Mouse (Mus musculus) mature B cell (primary cell): ENCODE results near the gene Rasgef1b.

Experiments used
- in situ Hi-C: fragments of 300-500 bp; cut with MboI; formaldehyde crosslinking; loops from 2 replicates; pipeline ENCODE4 v1.14.3; 2019

The Rasgef1b gene

DNA sequence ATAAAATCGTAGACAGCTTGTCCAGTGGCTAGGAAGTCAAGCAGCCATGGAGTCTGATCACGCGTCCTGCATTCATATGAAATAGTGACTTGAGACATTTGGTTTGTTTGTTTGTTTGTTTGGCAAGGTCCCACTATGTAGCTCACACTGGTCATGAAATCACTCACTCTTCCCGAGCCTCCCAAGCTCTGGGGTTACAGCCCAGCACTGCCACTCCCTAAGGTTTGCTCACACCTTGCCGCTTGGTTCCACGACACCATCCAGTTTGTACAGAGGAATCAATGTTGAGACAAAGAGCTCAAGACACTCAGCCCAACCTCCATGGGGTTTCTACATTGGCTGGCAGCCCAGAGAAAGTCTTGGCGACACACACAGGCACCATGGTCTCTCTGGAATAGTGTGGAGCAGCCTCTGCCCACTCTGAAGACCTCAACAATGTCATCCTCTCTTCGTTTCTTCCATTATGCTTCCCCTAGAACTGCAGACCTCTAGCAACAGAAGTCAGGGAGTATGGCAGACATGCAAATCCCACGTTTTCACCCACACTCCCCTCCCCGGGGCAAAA is 436.5 kb downstream of the Rasgef1b start:
- in situ Hi-C loops, result no loop called here

GRCm38 (mm10) chr5:99291084-99291830 is 437.6 kb downstream of the Rasgef1b start:
- in situ Hi-C loops, result no loop called here

DNA sequence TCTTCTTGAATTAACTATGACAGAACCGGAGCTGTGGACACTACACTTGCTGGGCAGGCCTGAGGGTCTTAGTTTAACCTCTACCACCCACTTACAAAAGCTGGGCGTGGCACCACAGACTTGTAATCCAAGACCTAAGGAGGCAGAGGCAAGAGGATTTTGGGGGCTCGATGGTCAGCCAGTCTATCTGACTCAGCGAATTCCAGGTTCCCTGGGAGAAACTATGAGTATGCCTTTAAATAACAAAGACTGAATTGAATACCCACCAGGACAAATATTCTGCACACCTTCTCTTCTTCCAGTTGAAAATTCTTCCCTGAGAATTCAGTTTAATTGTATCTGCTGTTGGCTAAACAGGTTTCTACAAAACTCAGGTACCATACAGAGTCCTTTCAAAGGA is 440.6 kb downstream of the Rasgef1b start:
- in situ Hi-C loops, result no loop called here

GRCm38 (mm10) chr5:99287647-99288185 is 441.1 kb downstream of the Rasgef1b start:
- in situ Hi-C loops, result no loop called here

GRCm38 (mm10) chr5:99286575-99286974 is 442.3 kb downstream of the Rasgef1b start:
- in situ Hi-C loops, result no loop called here

GRCm38 (mm10) chr5:99286024-99286423 is 442.8 kb downstream of the Rasgef1b start:
- in situ Hi-C loops, result no loop called here

DNA sequence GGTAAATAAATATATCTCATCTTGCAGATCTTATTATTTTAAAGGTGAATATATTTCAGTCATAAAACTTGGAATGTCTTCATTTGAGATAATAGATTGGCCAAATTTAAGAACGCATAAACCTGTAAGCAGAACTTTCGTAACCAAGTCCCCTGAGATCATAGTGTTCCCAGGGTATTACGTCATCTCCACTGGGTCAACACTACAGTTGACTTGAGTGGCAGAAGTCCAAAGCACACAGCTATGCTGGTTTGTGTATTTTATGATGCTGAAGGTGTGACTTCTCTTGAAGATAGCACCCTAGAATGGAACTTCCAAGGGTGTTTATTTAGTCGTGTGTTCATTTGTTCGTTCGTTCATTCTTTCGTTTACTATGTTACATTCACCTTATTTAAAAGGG is 444.5 kb downstream of the Rasgef1b start:
- in situ Hi-C loops, result no loop called here

DNA sequence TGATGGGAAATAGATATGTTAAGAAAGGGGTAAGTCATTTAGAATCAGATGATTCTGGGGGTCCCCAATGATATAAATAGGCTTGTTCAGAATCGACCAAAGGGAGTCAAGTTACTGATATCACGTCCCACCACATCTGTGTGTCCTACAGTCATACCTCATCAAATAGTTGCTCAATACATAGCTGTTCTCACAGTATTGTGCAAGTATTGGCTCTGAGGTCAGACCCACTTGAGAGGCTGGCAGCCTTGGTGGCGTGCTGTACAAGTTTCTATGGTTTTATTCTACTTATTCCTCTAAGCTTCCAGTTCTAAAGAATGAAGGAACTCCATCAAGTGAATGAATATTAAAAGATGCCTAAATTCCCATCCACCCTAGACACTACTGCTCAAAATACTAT is 445.2 kb downstream of the Rasgef1b start:
- in situ Hi-C loops, result no loop called here

DNA sequence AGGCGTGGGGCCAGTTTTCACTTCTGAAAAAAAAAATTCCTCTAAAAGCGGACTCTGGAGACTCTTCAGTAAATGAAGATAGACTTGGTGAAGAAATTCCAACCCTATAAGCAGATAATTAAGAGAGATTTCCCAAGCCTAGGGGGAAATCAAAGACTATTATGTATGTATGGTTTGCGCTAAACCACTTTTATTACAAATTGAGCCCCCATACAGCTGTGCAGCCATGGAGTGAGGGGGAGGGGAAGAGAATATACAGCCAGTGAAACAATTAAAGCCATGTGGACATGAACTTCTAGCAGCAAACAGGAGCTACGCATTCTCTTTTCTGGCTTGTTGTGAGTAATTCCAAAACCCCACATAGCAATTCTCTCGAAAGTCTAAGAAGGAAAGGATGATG is 448.3 kb downstream of the Rasgef1b start:
- in situ Hi-C loops, result no loop called here

GRCm38 (mm10) chr5:99279016-99279757 is 449.7 kb downstream of the Rasgef1b start:
- in situ Hi-C loops, result no loop called here

DNA sequence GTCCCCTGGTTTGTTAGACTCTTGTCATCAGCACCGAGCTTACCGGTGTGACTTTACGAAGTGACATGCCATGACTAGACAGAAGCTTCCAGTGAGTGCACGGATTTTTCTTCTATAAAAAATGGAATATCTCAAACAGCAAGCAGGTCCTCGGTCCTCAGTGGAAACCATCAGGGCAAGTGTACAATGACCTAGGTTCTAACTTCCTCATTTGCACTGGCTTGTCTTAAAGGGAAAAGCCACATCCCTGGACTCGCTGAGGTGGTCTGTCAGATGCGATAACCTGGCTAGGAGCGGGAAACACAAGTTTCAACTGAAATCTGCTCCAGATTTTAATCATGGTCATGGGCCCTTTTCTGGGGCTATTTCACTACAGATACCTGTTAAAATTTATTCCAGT is 450.5 kb downstream of the Rasgef1b start:
- in situ Hi-C loops, result no loop called here

GRCm38 (mm10) chr5:99277536-99277935 is 451.3 kb downstream of the Rasgef1b start:
- in situ Hi-C loops, result no loop called here

GRCm38 (mm10) chr5:99274119-99274563 is 454.7 kb downstream of the Rasgef1b start:
- in situ Hi-C loops, result no loop called here

DNA sequence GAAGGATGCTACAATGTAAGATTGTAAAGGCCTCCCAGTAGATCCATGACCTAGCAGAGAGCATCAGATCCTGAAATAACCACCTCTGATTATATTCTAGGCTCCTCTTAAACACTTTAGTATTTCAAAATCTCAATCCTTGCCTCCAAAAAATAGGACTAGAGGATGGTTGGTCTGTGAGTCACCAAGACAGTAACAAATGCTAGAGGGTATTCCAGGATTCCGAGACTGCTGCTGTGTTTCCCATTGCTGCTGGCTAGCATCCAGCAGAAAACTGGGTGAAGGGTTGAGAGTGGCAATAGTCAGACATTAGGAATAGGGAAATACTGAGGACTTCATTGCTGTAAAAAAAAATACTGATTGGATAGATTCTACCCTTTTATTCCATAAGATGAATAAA is 457.3 kb downstream of the Rasgef1b start:
- in situ Hi-C loops, result no loop called here

DNA sequence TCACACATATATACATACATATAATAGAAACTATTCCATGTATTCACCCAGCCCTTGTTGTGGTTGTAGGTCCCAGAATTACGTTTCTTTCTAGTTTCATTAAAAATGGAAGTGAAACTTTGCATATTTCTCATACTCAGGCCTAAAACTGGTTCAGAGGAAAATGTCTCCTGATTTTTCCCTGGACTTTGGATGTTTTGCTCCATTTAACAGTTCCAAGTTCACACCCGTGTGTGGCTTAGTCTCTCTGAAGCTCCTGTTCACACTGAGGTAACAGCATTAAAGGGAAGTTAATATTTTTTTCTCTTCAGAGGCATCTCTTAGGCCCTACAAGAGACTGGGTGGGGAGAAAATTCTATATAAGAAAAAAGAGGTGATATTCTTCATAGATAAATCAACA is 459.7 kb downstream of the Rasgef1b start:
- in situ Hi-C loops, result no loop called here

GRCm38 (mm10) chr5:99267338-99267737 is 461.5 kb downstream of the Rasgef1b start:
- in situ Hi-C loops, result no loop called here

- in situ Hi-C loops, result no loop called here
Observed at GRCm38 (mm10) chr5:99266301-99266700, 462.6 kb downstream of the Rasgef1b start.

GRCm38 (mm10) chr5:99262197-99262920 is 466.5 kb downstream of the Rasgef1b start:
- in situ Hi-C loops, result no loop called here

GRCm38 (mm10) chr5:99261121-99261724 is 467.6 kb downstream of the Rasgef1b start:
- in situ Hi-C loops, result no loop called here

GRCm38 (mm10) chr5:99258003-99258500 is 470.8 kb downstream of the Rasgef1b start:
- in situ Hi-C loops, result no loop called here
